Mouse (Mus musculus): ENCODE data around the gene Sdc3.

- no peak for TF ChIP-seq POLR2A (IDR thresholded peaks at IDR 0.05; ENCODE audit: insufficient read depth, low read depth, low read length)
- peak; percentile 39 for TF ChIP-seq CTCF (IDR thresholded peaks at IDR 0.05)
These were observed 69.4 kb downstream of the Sdc3 start for GRCm38 (mm10) chr4:130861653-130862208.

All from heart, adult 2 months (tissue).